Mouse (Mus musculus) hindbrain, embryonic 16.5 days (tissue): Measurements from ENCODE around the gene Tsr3. TPM values are rescaled to one million over a fixed set of nuclear protein-coding genes. Genes with fewer than 3 reads are reported as not detected.

Source experiments
- ATAC-seq: fragments of 200-750 bp; cut with Nextera tagmentation; 2 replicates; pipeline ENCODE4 v1.8.0; 2017; ENCODE audit warnings: moderate TSS enrichment, moderate library complexity
- H3K27ac ChIP-seq: fragments of 300-500 bp; sonication (generic); 2 replicates; pipeline ENCODE4 v1.5.1; 2014; ENCODE audit warnings: low read depth, mild to moderate bottlenecking, control low read depth, low read length, moderate library complexity
- H3K27me3 ChIP-seq: fragments of 300-500 bp; sonication (generic); replicated peaks from 2 replicates; pipeline ENCODE4 v1.6.1; 2014; ENCODE audit warnings: low read length; ENCODE audit not compliant: control insufficient read depth, insufficient read depth
- H3K36me3 ChIP-seq: fragments of 300-500 bp; sonication (generic); 2 replicates; pipeline ENCODE4 v1.6.1; 2014; ENCODE audit warnings: mild to moderate bottlenecking, low read length, moderate library complexity, mixed read lengths; ENCODE audit not compliant: control insufficient read depth, insufficient read depth
- H3K4me1 ChIP-seq: fragments of 300-500 bp; sonication (generic); 2 replicates; pipeline ENCODE4 v1.6.1; 2014; ENCODE audit warnings: low read depth, low read length; ENCODE audit not compliant: control insufficient read depth, insufficient read depth
- H3K4me2 ChIP-seq: fragments of 300-500 bp; sonication (generic); 2 replicates; pipeline ENCODE4 v1.6.1; 2014; ENCODE audit warnings: mild to moderate bottlenecking, low read length, control low read depth, moderate library complexity
- H3K4me3 ChIP-seq: fragments of 300-500 bp; sonication (generic); 2 replicates; pipeline ENCODE4 v1.5.1; 2014; ENCODE audit warnings: mild to moderate bottlenecking, low read length, control low read depth, moderate library complexity
- H3K9ac ChIP-seq: fragments of 300-500 bp; sonication (generic); 2 replicates; pipeline ENCODE4 v1.6.1; 2014; ENCODE audit warnings: low read depth, mild to moderate bottlenecking, control low read depth, low read length, moderate library complexity
- H3K9me3 ChIP-seq: fragments of 300-500 bp; sonication (generic); 2 replicates; pipeline ENCODE4 v1.6.1; 2014; ENCODE audit warnings: mild to moderate bottlenecking, low read length, moderate library complexity; ENCODE audit not compliant: control insufficient read depth
- WGBS: fragments of 180-500 bp; shearing (Covaris S2); extraction: QIAGEN DNeasy Blood & Tissue Kit; methylation state at CpG from one replicate; pipeline ENCODE4 v1.1.7; 2014; 5-methylcytosine and 5-hydroxymethylcytosine counted together
- polyA plus RNA-seq: library from polyadenylated mRNA; unstranded; fragments of >200 nt; fragmentation: Nextera tagmentation; extraction: Ambion mirVana; gene quantifications from 2 replicates; pipeline ENCODE4 v1.2.1, GENCODE M21; 2015

Gene Tsr3
- 57.4 and 58.2 TPM in 2 replicates for polyA plus RNA-seq

DNA sequence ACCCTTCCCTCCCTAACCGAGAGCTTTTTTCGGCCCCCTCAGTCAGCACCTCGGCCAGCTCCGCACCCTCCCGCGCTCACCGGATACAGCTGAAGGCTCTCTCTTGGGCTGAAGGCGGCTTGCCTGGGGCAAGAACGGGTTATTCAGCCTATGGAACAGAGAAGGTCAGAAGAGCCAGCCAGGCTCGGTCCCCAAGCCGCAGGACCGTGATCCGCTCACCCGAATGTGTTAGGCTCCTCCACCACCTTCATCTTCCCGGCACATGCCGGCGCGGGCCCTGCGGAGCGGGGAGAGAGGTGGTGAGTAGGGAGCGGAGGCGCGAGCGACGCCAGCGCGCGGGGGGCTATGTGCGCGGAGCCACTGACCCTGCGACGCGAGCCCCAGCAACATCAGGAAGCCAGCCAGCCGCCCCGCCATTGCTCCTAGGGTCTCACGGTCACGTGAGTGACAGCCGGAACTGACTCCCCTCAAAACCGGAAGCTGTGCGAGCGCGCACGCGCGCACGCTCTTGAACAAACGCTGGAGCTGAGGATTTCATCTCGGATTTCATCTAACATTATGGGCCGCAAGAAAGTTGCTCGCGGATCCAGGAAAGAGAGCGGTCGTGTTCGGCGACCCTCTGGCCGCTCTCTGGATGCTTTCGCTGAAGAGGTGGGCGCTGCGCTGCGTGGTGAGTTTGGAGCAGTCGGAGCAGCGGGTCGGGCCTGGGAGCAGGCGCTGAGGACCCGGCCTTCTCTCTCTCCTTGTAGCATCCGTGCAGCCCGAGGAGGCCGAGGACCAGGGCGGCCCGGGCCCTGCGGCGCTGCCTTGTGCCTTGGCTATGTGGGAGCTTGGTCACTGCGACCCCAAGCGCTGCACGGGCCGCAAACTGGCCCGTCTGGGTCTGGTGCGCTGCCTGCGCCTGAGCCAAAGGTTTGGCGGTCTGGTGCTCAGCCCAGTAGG is at the start of gene Tsr3, which contains the start of gene Gnptg:
Tsr3 (plus strand) TSS at position 476 of the 942 bp plus-strand sequence.
Gnptg (minus strand) TSS at position 430 of the 942 bp plus-strand sequence.
- H3K27ac ChIP-seq, result peak within 1 kb of the TSS; percentile 84
- H3K4me2 ChIP-seq, result peak within 1 kb of the TSS; percentile 97
- WGBS, result under 1% methylated on average over 62 of the region's 80 CpGs
- peaks cover 20% of the 10 kb centered on the region for H3K36me3 ChIP-seq
- H3K4me1 ChIP-seq, result peaks cover 17% of the 10 kb centered on the region
- no peaks in the 10 kb centered on the region for H3K9me3 ChIP-seq
- peak within 1 kb of the TSS; percentile 99 for H3K4me3 ChIP-seq
- no peaks in the 10 kb centered on the region for H3K27me3 ChIP-seq
- H3K9ac ChIP-seq, result peak within 1 kb of the TSS; percentile 97
- ATAC-seq, result peak; percentile 90

DNA sequence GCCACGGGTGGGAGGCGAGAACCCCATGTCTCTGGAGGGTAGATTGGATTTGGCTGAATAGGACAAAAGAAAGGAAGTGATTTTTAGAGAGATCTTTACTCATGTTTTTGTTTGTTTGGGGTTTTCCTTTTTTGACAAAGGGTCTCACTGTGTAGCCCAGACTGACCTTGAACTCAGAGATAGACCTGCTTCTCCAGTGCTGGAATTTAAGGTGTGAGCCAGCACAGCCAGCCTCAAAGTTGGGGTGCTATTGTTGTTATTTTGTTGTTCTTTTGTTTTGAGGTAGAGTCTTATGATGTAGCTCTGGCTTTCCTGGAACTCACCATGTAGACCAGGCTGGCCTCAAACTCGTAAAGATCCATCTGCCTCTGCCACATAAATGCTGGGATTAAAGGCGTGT is 37.6 kb upstream of the Tsr3 start:
- H3K9me3 ChIP-seq, result no peaks in the 10 kb centered on the region
- no peaks in the 10 kb centered on the region for H3K4me1 ChIP-seq
- no peak overlapping the region for H3K4me2 ChIP-seq
- peaks cover 39% of the 10 kb centered on the region for H3K36me3 ChIP-seq
- H3K4me3 ChIP-seq, result no peak overlapping the region
- H3K27ac ChIP-seq, result no peak overlapping the region
- no peaks in the 10 kb centered on the region for H3K27me3 ChIP-seq
- WGBS, result 92% methylated on average over 4 of the region's 4 CpGs
- ATAC-seq, result no peak
- no peak overlapping the region for H3K9ac ChIP-seq

DNA sequence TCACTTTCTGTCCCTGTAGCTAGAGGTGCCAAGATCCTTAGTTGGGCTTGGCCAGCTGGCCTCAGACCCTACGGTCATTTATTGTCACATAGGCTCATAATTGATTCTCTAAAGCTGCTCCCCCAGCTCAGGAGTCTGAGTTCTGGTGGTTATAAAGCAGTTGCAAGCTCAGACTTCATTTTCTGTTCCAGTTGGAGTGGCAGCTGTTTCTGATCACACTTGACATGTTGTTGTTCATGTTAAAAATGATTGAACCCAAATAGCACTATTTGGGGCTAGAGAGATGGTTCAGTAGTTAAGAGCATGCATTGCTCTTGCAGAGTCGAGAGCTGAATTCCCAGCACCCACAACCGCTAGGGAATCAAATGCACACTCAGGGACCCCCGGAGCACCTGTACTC is 30.0 kb upstream of the Tsr3 start:
- Histone ChIP-seq H3K4me2 (no peak overlapping the region), H3K27ac (no peak overlapping the region), H3K36me3 (peaks cover 54% of the 10 kb centered on the region), H3K4me1 (no peaks in the 10 kb centered on the region), H3K9ac (no peak overlapping the region), H3K4me3 (no peak overlapping the region), H3K27me3 (no peaks in the 10 kb centered on the region), H3K9me3 (no peaks in the 10 kb centered on the region)
- 91% methylated on average over 4 of the region's 4 CpGs for WGBS
- no peak for ATAC-seq

DNA sequence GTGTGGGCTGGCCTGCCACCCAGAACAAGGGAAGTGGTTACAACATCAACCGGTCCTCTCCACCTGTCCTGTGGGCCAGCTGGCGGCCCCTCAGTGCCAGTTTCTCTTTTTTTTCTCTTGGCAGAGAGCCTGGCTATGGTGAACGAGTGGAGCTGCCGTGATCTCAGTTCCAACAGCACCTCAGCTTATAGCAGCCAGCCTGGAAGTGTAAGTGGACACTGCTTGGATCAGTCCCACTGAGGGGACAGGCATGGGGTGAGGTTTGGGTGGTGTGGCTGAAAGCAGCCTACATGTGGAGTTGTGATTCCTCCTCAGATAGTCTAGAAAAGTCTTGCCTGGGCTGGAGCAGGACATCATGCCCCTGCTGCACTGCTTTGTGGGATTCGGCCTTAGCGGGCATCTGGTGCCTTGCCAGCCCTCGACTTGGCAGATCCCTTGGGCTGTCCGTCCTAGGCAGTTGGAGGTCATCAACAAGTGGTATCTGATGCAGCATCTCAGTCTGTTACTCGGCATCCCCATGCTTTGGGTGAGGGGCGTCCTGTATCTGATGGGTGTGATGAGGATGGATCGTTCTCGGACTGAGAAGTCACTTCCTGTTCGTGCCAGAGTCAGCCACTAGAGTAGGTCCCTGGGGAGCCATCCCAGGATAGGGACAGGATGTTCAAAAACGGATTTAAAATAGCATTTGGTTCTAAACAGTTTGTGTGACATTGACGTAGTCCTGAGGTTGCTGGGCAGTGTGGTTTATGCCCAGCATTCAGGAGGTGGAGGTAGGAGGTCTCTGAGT is 29.1 kb upstream of the Tsr3 start:
- Histone ChIP-seq H3K9me3 (no peaks in the 10 kb centered on the region), H3K27ac (no peak overlapping the region), H3K9ac (no peak overlapping the region), H3K36me3 (peaks cover 52% of the 10 kb centered on the region), H3K27me3 (no peaks in the 10 kb centered on the region), H3K4me1 (no peaks in the 10 kb centered on the region), H3K4me2 (no peak overlapping the region), H3K4me3 (no peak overlapping the region)
- no peak for ATAC-seq
- WGBS, result 85% methylated on average over 15 of the region's 15 CpGs

DNA sequence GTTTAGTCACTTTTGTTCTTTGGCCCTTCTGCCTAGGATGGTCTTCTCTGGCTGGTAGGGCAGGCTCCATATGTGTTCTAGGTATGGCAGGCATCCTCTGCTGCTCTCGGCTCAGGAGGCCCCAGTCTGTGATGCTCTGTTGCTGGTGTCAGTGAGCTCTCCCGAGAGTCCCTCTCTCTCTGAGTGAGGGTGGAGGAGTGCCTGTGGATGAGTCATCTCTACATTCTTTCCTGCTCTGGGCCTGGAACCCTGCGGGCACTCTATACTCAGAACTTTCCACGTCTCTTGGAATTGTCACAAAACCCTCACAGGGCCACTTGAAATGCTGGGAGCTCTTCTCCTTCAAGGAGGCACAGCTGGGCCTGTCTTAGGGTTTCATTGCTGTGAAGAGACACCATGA is 28.3 kb upstream of the Tsr3 start:
- 94% methylated on average over 4 of the region's 4 CpGs for WGBS
- Histone ChIP-seq H3K27ac (no peak overlapping the region), H3K4me1 (no peaks in the 10 kb centered on the region), H3K9ac (no peak overlapping the region), H3K4me2 (no peak overlapping the region), H3K9me3 (no peaks in the 10 kb centered on the region), H3K36me3 (peaks cover 51% of the 10 kb centered on the region), H3K27me3 (no peaks in the 10 kb centered on the region), H3K4me3 (no peak overlapping the region)
- ATAC-seq, result no peak

DNA sequence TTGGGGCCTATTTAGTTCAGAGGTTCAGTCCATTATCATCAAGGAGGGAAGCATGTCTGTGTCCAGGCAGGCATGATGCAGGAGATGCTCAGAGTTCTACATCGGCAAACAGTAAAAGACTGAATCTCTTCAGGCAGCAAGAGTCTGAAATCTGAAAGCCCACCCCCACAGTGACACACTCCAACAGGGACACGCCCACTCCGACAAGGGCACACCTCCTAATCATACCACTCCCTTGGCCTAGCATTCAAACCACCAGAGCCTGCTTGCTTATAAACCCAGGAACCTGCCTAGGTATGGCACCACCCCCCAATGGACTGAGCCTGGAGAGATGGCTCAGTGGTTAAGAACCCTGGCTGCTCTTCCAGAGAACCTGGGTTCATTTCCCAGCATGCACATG is 24.5 kb upstream of the Tsr3 start:
- H3K9ac ChIP-seq, result no peak overlapping the region
- peaks cover 36% of the 10 kb centered on the region for H3K36me3 ChIP-seq
- no peak overlapping the region for H3K27ac ChIP-seq
- H3K27me3 ChIP-seq, result no peaks in the 10 kb centered on the region
- no peaks in the 10 kb centered on the region for H3K4me1 ChIP-seq
- no peaks in the 10 kb centered on the region for H3K9me3 ChIP-seq
- H3K4me3 ChIP-seq, result no peak overlapping the region
- no peak for ATAC-seq
- H3K4me2 ChIP-seq, result no peak overlapping the region
- WGBS, result 93% methylated on average over 3 of the region's 3 CpGs

DNA sequence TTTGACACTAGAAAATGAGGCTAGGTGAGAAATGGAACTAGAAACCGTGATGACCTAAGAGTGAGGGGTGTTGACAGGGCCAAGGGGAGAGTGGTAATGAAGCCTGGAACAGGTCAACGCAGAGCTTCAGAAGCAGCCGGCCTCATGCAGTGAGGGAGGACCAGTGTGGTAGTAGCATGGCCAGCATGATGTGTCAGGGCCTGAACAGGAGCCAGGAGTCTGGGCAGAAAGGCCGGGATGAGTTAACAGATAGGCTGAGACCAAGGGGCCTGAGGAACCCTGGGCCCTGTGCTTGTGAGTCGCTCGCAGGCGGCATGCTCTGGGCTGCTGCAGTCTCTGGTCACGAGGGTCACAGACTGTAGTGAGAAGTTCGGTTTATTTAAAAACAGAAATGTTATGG is 21.0 kb upstream of the Tsr3 start:
- H3K27me3 ChIP-seq, result no peaks in the 10 kb centered on the region
- no peak overlapping the region for H3K27ac ChIP-seq
- no peaks in the 10 kb centered on the region for H3K9me3 ChIP-seq
- no peak overlapping the region for H3K4me3 ChIP-seq
- peaks cover 9% of the 10 kb centered on the region for H3K4me1 ChIP-seq
- peaks cover 20% of the 10 kb centered on the region for H3K36me3 ChIP-seq
- no peak for ATAC-seq
- H3K9ac ChIP-seq, result no peak overlapping the region
- no peak overlapping the region for H3K4me2 ChIP-seq
- 93% methylated on average over 9 of the region's 9 CpGs for WGBS

DNA sequence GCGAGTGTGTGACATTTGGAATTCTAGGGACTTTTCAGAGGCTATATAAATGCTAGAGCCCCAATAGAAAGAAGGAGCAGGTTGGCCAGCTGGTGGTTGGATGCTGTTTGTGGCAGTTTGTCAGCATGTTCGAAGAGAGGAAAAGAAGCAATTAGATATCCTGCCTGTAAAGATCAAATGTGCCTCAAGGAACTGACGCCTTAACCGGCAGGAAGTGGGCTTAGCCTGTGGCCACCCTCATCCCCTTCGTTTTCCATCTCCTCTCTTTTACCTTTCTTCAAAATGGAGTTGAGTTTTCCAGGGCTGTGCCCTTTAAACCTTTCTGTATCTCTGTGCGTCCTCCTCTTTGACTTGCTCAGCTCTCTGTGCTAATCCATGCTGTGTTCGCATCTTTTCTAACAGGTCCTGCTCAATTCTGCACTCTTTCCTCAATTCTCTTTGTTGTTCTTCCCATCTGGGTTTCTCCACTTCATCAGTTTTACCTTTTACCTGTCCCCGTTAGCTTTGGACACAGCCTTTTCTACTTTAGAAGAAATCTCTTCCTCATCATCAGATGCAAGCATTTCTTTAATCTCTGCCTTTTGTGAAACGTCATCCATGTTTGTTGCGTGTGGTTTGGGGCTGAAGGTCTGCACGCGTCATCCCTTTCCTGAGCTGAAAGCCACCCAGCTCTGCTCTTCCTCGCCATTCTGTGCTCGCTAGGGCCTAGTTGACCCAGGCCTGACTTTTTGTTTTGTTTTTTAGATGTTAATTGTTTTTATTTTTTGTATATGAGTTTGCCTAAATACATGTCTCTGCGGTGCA is 20.3 kb upstream of the Tsr3 start:
- H3K27me3 ChIP-seq, result no peaks in the 10 kb centered on the region
- WGBS, result 92% methylated on average over 15 of the region's 15 CpGs
- H3K9ac ChIP-seq, result no peak overlapping the region
- no peak overlapping the region for H3K4me3 ChIP-seq
- no peak for ATAC-seq
- no peak overlapping the region for H3K4me2 ChIP-seq
- H3K4me1 ChIP-seq, result peaks cover 9% of the 10 kb centered on the region
- no peaks in the 10 kb centered on the region for H3K9me3 ChIP-seq
- no peak overlapping the region for H3K27ac ChIP-seq
- peaks cover 15% of the 10 kb centered on the region for H3K36me3 ChIP-seq
